Mouse (Mus musculus) ES-CJ7 (cell line): ENCODE measurements around the gene Txnrd1.

Experiments
- DNase-seq: peaks from one replicate; pipeline ENCODE4 v3.0.0; 2011; ENCODE audit warnings: low read depth, low spot score

Txnrd1 gene

DNA sequence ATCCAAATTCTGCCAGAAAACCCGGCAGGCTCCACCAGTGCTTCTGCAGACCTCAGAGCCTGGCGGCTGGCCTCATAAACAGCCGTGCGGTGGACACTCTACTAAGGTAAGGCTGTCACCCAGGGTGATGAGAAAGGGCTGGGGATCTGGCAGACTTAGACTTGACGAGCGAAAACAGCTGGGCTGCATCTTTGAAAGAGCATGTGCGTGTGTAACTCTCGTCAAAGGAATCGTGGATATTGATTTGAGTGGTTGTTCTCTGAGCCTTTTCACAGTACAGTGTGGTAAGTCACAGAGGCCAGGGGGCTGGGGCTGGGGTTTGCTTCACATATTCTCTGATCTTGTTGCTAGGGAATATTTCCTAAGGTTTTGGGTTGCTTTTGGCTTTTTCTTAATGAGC is at the start of gene Txnrd1:
Gene Txnrd1 (plus strand): TSS at position 26 of the 400 bp plus-strand sequence.
- DNase-seq = no peak

DNA sequence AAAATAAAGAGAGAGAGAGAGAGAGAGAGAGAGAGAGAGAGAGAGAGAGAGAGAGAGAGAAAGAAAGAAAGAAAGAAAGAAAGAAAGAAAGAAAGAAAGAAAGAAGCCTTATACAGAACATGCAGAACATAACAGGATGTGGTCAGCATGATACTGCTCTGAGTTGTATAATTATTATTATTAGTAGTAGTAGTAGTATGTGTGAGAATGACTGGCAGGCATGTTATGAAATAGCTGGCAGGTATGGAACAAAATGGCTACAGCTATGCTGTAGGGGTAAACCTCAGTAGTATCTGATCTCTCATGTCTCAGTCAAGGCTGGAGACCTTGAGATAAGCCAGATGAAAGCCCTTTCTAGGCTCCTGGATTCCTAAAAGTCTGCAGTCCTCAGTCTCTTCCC is 44.6 kb upstream of the Txnrd1 start:
- DNase-seq = no peak

DNA sequence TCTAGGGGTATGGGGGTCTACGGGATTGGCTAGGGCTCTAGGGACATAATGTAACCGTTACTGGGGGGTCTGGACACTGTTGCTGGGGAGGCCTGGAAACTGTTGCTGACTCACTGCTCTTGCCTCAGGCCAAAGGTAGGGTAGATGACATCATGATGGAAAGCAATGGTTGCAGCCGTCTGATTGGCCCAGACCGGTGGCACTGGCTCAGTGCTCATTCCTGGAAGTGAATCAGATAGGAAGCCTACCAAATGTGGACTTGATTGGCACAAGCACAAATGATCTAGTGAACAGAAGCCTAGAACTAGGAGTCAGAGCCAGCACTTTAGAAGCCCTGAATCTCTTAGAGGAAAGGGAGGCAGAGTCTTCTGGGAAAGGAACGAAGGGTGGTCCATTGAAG is 43.2 kb upstream of the Txnrd1 start:
- no peak for DNase-seq

DNA sequence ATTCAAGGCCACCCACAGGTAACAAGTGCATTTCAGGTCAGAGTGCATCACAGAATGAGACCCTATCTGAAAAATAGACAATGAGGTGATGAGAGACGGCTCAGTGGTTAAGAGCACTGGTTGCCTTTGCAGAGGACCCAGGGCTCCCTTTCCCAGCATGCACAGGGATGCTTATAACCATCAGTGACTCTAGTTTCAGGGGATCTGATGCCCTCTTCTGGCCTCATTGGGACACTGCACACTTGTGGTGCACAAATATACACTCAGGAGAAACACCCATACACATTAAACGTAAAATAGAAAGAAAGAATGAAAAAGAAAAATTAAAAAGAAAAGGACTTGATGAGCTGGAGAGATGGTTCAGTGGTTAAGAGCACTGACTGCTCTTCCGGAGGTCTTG is 42.0 kb upstream of the Txnrd1 start:
- peak; percentile 69 for DNase-seq

DNA sequence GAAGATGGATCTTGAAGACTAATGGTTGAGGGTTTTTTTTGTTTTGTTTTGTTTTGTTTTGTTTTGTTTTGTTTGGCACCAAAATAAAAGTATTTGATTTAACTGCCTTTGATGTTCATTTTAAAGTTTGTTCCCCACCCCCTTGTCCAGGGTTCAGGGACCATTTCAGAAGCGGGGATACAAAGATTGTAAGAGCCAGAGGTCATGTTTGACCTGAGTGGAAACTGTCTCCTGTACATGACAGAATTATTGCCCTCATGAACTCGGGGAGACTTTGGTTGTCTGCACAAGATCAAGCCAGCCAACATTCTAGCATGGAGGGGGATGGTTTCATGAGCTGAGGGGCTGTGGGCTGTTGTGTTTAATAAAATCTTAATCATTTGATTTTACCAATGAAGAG is 41.4 kb upstream of the Txnrd1 start:
- DNase-seq = no peak

DNA sequence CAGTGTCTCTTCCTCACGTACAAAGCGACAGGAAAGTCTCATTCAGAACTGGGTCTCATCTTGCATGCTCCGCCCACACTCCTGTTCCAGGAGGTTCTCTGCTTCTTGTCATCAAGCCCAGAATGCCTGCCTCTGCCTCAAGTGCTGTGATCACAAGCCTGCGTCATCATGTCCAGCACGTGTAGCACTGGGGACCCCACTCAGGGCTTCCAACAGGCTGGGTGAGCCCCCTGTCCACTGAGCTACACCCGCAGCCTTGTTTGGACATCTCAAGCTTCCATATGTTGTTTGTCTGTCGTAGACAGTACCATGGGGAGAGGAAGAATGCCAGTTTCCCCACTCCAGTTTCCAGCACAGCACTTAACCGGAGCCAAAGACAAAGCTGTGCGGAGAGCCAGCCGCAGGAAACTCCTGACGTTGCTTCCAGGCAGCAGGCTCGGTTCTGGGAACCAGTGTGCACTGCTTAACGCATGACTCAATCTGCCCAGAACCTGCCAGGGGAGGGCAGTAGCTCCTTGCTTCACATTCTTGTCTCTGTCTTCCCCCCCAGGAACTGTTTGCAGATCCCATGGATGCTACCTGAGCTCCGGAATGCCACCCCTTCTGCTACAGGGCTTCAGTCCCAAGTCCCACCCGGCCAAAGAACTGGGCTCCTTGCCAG is 38.5 kb upstream of the Txnrd1 start:
- peak; percentile 81 for DNase-seq

DNA sequence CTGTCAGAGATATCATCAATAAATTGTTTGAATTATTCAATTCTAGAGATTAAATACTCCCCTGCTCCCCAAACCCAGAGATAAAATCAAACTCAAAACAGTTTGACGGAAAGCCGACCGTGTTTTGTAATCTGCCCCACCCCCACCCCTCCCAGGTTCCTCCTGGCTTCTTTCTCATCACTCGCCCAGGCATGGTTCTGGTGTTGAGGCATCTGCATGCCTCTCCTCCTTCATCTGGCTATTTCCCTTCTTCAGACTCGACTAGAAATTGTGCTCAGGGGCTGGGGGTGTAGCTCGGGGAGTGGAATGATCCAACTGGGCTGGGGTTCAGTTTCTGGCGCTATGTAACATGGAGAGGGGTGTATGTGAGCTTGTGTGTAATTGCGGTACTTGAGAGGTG is 38.0 kb upstream of the Txnrd1 start:
- no peak for DNase-seq

DNA sequence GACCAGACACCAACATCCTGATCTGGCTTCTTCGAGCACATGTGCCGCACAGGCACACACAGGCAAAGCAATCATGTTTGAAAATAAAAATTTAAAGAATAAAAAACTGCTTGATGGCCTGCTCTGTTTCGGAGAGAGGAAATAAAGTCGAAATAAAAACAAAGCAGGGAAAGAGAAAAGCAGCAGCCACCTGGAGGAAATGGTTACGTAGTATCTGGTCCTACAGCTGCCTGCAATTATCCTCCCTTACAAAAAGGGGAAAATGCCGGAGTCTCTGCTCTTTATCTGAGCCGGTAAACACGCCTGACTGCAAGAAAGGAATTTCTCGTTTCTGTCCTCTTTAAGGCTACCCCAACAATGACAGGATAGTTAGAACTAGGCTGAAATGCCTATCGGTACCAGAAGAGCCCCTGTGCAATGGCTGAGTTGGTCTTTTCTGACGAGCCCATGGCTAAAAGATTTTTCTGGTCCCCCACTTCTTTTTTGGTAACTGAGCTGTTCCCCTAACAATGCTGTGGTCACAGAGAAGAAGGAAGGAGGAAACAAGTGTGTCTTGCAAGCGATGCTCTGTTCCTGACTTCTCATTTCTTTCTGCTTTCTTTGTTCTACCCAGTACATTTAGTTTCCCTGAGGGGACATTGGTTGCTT is 37.2 kb upstream of the Txnrd1 start:
- no peak for DNase-seq

DNA sequence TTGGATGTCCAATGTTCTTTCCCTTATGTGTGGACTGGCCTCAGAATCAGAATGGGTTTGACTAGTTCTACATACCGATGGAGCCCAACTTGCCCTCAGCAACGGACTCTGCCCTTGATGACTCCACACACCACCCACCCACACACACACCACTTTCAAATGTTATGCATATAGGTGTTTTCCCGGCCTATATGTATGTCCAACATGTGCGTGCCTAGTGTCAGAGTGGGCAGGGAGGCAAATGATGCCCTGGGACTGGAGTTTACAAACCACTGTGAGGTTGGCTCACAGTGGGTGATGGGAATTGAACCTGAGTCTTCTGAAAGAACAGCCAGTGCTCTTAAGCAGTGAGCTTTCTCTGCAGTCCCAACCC is 36.6 kb upstream of the Txnrd1 start:
- DNase-seq = no peak

DNA sequence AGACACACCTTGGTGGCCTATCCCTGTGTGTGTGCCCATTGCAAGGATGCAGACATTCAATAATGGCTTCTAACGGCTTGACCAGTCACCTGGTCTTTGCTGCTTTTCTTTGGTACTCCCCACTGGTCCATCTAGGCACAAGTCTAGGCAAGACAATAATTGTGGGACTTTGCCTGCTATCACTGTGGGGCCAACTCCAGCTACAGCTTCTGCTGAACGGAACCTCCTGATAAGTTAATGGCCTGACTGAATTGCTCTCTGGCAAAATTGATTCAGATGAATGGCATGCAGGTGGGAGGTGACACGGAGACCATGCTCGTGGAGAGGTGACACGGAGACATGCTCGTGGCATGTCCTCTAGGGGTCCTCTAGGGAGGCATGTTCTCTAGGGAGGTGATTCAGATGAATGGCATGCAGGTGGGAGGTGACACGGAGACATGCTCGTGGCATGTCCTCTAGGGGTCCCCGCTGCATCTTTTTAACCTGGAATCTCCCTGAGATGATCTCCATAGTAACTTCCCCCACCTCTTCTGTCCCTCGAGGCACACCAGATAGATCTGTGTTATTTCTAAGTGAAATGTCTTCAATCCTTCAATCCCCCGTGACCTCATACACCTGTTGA is 35.3 kb upstream of the Txnrd1 start:
- DNase-seq = peak; percentile 87

DNA sequence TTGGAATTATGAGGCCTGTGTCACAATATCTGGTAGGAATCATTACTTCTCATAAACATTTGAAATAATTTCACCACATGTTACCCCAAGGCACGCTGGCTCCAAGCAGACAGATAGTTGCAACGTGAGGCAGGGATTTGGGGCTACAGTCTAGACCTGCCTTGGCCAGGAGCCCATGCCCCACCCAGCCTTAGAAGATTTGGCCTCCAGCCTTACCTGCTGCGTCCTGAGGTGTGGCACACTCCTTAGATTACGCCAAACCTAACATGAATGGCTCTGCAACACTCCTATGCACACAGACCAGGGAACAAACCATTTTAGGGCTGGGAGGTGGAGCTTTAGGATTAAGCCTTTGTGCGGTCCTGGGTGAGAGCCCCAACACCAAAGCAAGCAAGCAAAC is 33.7 kb upstream of the Txnrd1 start:
- no peak for DNase-seq

DNA sequence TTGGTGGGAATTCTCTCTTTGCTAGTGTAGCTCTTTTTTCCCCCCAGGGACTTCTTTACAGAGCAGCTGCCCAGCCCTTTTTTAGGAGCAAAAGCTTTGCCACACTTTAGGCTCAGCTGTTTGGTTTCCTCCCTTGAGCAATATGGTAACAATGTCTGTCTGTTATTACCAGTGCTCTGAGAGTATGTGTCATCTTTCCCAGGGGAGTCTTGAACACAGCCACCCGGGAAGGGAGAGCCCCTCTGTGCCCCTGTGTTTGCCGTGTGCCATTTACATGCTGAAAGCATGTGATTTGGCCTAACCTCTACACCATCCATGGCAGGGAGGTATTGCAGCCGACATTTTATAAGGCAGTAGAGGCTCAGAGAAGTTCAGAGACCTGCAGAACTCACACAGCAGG is 29.4 kb upstream of the Txnrd1 start:
- no peak for DNase-seq

DNA sequence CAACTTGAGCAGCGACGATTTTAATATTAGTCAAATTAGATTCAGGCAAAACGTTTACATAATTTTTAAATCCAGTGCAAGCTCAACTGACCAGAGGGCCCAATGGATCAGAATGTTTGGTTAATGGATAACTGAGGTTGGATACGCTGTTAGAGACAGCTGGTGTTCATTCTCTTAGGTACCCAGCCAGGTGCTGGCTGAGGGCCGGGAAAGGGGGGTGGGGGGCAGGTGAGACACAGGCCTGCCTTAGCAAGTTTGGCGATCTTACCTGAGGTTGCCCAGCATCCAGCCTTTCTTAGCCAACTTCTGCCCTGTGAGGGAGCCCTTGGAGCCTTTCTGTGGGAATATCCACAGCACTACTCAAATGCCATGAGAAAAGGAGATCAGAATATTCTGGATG is 28.6 kb upstream of the Txnrd1 start:
- no peak for DNase-seq

DNA sequence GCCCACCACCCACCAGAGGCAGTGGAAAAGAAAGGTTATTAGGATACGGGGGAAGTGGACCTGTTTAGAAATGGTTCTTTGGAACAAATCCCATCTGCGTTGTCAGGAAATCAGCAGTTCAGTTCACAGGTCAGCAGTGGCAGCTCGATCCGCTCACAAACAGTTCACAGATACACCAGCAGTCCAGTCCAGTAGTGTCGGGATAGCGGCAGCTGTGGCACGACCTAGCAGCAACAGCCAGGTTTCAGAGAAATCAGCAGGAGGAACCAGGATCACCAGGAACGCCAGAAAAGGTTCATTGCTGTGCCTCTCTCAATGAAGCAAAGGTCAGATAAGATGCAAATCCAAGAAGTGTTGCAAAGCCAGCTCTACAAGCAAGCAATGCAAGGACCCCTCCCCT is 27.3 kb upstream of the Txnrd1 start:
- no peak for DNase-seq

DNA sequence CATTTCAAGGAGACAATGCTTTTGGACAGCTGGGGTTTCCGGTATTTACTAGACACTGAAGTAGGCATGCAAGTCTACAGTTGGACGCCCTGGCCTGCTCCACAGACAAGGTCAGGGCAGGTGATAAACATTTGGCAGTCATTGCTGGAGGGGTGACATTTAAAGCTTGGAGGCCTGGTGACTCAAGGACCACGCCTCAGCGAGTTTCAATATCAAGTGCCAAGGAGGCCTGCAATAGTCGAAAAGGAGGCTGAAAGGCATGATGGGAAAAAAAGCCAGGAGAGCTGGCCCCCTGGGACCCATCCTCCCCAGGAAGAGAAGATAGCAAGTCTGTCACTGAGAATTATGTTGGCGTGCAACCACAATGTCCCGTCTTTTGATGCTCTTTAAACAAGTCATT is 26.5 kb upstream of the Txnrd1 start:
- DNase-seq = no peak

DNA sequence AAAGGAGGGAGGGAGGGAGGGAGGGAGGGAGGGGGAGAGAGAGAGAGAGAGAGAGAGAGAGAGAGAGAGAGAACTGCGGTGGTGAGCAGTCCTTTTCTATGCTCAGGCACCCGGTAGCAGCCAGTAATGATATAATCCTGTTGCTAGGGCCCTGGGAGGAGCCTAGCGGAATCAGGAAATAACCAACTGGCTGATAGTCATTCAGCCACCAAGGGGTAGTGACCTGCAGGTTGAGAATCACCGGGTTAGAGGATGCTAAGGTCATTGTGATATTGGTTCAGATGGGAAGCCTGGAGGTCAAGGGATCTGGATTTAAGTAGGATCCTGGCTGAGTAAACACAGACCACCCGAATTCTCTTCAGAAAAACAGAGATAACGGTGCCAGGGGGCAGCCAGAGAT is 25.6 kb upstream of the Txnrd1 start:
- DNase-seq = peak; percentile 56

DNA sequence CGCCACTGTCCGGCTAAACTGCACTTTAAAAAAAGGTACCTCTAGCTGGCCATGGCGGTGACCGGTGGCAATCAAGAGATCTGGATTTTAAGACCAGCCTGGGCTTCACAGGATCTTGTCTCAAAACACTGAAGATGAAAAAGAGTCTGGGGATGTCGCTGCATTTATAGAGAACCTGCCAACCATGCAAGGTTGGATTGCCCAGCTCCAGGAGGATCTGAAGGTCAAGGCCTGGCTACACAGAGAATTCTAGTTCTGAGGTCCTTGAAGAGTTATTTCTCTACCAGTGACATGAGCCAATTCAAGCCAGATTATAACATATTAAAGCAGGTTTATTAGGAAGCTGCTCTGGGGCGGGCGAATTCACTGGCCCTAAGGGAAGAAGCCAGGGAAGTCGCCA is 24.9 kb upstream of the Txnrd1 start:
- no peak for DNase-seq

DNA sequence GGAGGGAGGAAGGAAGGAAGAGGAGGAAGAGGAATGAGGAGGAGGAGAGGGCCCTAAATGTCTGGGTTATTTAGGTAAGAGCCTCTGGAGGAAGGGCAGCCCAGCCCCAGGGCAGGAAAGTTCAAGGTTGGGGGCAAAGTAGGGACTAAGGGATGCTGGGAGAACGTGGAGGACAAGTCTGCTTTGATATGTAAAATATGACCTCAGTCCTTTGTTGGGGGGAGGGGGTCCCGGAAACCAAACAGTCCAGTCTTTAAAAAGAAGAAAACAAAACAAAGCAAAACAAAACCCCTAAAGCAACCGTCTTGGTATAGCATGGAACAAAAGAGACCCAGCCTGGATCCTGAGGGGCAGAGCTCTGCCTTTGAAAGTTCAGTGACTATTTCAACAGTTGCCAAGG is 24.4 kb upstream of the Txnrd1 start:
- DNase-seq = peak; percentile 97

DNA sequence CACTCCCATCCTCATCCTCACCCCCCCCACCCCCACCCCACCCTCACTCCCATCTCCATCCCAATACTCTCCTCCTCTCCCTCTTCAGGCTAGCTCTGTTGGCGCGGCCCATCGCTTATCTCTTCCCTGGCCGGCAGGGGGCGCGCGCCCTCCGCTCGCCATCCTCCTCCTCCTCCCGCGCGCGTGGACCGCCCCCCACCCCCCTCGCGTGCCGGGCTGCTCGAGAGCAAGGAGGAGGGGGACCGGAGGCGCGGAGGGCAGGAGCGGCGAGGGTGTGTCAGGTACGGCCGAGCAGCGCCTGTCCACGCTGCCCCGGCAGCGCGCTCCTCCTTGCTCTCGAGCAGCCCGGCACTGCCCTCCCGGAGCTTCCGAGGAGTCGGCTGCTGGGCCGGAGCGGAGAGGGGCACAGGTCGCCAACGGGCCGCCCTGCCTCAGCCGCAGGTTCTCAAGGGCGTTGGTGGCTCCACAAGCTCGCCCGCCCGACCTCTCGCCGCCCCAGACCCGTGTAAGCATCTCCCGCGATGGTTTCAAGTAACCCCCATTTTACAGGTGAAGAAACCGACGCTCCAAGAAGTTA is 21.8 kb upstream of the Txnrd1 start:
- DNase-seq = peak; percentile 89

DNA sequence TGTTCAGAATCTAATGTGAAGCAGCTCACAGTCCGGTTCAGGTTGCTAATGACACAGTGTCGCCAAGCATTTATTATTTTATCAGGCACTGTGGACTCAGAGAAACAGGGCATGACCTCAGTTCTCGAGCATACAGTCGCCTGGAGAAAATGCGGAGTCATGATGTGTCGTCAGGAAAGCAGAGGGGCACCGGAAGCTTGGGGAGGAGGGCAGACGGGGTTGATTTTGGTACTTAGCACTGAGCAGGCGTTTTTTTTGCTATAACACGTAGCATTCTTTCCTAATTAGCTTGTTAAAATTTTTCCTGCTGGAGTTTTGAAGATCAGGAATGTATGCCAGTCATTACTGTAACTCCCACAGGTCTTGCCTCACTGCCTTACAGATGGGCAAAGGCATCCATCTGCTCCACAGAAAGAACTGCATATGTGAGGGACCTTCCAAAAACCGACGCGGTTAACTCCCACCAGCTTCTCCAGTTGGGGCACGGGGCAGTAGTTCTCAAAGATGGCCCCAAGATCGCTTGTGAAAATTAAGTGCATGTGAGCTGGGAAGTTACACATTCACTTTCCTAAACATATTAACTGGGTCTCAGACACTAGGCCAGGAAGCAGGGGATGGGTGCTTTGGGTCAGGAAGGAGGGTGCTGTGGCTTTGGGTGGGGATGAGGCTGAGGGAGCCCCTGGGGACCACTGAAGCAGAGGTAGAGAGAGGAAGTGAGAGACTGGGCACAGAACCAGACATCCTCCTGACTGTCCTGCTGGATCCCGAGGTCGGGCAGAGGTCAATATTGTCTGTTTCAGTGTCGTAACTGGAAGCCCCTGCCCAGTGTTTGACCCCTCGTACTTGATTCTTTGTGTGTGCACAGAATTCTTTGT is 19.4 kb upstream of the Txnrd1 start:
- peak; percentile 57 for DNase-seq

DNA sequence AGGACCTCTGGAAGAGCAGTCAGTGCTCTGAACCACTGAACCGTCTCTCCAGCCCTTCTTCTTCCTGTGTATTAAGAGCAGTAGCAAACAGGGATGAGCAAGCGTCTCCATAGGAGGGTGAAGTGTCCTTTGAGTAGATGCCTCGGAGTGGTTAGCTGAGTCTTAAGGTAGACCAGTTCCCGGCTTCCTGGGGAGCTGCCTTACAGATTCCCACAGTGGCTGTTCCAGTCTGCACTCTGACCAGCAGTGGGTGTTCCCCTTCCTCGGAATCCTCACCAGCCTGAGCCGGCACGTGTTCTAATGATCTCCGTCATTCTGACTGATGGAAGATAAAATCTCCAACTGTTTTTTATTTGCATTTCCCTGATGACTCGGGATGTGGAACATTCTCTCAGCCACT is 17.3 kb upstream of the Txnrd1 start:
- DNase-seq = no peak

DNA sequence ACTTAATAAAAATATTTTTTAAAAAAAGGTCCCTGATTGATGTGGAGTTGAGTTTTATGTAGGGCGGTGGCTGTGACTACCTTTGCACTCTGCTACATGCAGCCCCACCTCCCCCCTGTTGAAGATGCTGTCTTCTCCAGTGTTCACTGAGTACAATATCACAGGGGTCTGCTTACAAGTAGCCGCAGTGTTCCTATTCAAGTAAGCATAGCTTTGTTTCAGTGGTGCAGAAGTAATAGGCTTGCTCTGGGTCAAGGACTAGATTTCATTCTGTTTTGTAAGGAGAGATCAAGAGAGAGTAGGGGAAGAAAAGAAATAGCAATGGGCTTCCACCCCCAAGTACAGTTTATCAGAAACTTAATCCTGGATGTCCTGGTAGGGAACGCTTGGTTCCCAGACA is 16.2 kb upstream of the Txnrd1 start:
- no peak for DNase-seq
